Mouse (Mus musculus) 416B (cell line): ENCODE measurements around the gene Cyp2c55.

ENCODE experiments used
- DNase-seq: peaks from one replicate; pipeline ENCODE4 v3.0.0; 2011; ENCODE audit warnings: low read depth

Cyp2c55 gene

DNA sequence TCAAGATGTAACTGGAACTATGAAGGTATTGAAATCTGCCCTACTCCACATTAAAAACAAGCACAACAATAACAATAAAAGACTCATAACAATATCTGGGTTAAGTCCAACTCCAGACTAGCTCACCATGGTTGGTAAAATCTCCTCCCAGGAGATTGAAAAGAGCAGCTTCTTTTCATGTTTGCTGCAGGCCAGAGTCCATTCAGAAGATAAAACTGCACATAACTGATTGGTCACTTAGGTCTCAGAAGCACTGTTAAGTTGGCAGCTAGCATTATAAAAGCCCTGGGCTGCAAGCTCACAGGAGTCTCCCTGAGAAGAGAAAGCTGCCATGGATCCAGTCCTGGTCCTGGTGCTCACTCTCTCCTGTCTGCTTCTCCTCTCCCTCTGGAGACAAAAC, at the start of gene Cyp2c55:
Gene Cyp2c55, plus strand, starts transcription at position 305 of the 400 bp plus-strand sequence.
- no peak for DNase-seq

DNA sequence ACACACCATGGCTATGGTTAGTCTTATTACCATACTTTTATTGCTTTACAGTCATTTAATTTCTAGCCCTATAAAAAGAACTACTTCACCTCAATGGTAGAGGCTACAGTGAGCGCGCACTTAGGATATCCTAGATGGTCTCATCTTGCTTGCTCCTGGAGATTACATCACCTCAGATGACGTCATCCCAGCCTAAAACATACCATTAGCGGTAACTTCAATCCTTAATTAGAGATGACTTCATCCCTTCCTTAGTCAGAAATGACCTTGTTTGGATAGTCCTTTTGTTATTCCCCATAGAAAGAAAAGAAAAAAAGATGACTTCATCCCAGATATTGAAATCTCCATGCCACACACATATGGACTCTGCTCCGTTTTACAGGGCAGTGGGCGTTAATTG, 36.1 kb upstream of the Cyp2c55 start:
- DNase-seq = peak; percentile 54

DNA sequence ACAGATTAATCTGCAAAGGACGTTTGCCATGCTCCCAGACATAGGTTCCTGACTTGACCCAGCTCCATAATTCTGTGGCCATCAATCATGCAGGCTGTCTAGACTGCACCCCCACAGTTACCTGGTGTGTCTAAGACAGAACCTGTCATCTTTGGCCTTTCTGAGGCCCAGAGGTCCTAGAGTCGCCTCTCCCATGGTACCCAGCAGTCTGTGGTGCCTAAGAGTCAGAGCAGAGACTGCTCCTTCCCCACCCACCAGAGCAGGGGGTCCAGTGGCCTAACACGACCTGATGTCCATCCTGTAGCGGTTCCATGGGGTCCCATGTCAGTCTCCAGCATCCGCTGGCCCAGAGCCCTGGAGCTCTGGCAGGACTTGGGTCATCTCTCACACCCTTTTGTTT, 34.2 kb upstream of the Cyp2c55 start:
- no peak for DNase-seq

DNA sequence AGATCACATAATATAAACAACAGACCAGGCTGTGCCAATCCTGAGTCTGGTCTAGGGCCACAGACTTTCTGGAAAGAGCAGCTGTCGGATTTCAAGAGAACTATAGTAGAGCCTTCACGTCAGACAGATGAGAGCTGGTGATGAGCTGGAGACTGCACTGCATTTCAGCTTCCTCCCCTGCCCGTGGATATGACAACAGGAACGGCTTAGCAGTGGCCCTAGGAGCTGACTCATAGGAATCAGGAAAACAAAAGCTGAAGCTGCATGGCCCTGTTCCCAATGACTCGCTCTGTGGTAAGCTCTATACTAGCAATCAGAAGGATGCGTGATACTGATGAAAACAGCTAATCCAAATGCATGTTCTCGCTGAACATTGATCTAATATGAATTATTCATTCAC, 33.2 kb upstream of the Cyp2c55 start:
- DNase-seq = peak; percentile 88

DNA sequence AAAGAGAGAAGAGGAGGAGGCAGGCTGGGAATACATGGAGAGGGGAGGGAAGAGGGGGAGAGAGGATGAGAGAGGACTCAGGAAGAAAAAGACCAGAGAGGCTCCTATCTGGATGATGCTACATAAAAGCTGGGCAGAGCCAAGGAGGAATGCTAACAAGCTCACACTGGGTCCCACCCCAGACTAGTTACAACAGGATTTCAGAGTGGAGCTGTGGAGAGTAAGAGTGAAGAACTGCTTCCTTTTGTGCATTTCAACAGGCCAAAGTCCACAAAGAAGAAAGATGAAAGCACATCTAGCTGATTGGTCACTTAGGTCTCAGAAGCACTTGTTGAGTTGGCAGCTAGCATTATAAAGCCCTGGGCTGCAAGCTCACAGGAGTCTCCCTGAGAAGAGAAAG, 30.6 kb upstream of the Cyp2c55 start:
- DNase-seq = no peak

DNA sequence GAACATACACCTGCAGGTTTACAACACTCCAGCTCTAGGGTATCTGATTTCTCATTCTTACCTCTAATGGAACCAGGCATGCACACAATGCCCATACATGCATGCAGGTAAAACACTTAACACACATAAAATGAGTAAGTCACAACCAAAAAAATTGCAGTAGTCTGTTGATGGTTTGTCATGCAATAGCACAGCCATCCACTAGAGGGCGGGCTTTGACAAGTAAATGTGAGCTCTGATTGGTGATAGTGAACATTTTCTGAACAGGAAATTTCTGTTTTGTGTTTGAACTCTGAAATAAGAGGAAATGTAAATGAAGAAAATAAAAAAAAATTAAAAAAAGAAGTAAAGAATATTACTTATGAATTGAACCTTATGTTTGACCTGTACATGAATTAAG, 24.9 kb upstream of the Cyp2c55 start:
- peak; percentile 72 for DNase-seq

DNA sequence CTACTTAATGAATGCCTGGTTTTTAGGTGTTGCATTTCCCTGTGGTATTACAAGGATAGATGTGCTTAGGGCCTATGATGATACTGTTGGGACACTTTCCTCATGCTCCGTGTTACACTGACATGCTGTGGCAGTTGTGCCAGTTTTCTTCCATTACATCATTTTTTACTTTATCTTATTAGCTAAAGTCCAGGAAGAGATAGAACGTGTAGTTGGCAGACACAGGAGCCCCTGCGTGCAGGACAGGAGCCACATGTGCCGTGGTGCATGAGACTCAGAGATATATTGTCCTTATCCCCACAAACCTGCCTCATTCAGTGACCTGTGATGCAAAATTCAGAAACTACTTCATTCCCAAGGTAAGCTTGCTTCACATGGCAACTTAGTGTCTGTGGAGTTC, 8.6 kb upstream of the Cyp2c55 start:
- DNase-seq = no peak

DNA sequence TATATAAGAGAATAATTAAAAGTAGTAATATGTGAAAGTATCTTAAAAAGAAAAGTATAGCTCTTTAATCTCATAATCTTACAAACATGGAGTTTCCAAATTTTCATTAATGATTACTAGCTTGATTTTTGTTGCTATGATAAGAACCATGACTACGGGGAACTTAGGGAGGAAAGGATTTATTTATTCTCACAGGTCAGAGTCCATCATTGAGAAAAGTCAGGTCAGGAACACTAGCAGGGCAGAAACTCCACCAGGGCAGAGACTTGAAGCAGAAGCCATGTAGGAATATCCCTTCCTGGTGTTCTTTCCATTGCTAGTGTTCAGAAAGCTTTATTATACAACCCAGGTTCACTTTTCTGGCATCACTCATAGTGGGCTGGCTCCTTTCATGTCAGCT, 8.1 kb upstream of the Cyp2c55 start:
- DNase-seq = no peak

DNA sequence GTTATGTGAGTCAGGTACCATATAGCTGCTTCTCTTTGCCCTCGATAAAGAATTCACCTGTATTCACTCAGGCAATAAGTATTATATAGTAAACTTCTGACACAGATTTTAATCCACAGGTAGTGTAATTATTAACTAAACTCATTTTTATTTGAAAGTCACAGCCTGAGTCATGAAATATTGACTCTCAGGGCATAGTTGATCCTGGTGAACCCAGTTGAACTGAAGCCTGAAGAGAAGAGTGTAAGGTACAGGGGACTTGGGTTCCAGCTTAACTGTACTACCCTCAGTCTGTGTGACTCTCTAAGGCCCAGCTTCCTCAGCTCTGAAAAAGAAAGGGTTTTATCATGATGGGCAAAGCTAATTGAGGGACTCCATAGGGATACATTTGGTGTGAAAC, 1.7 kb upstream of the Cyp2c55 start:
- no peak for DNase-seq

DNA sequence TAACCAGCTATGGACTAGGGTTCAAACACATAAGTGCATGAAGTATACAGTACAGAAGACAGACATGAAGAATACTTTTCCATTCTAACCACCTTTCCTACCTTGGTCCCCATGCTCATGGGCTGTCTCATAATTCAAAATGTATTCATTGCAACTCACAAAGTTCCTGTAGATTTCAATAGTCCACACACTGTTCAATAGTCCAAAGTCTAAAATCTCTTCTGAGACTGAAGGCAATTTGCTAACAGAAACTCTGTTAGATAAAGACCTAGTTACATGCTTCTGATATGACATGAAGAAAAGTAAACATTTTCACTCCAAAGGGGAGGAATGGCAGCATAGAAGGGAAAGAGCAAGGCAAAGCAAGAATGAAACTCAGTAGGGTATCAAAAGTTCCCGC, 51.1 kb downstream of the Cyp2c55 start:
- no peak for DNase-seq

DNA sequence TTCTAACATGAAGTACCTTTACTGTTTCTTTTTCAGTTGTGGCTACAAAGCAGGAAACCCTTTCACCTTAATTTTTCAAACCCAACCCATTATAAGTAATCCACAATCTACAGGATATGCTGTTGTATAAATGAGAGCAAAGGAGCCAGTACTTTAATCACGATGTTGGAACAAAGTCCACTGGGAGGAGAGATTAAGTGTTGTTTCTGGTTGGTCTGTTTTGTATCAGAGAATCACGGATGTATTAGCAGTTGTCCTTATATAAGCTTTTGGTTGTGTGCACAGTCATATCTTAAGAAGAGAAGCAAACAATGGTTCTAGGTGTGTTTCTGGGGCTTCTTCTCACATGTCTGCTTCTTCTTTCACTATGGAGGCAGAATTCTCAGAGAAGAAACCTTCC, 53.9 kb downstream of the Cyp2c55 start, which contains the start of gene Cyp2c65:
Gene Cyp2c65, plus strand, starts transcription at position 297 of the 400 bp plus-strand sequence.
- no peak for DNase-seq
